In the genomic region with DNA sequence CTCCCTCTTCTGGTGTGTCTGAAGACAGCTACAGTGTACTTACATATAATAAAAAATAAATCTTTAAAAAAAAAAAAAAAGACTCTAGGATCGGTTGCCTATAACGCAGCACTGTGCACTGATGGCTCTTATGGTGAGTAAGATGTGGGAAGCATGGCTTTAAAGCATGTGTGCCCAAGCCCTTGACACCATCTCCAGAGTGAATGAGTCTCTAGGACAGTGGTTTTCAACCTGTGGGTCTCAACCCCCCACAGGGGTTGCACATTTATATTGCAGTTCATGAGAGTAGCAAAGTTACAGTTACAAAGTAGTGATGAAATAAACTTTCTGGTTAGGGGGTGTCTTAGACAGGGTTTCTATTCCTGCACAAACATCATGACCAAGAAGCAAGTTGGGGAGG, we compare ENCODE assay signal across 32 mouse cellular contexts. TPM values are rescaled to one million over a fixed set of nuclear protein-coding genes. Genes with fewer than 3 reads are reported as not detected.
"Had no signal": no experiment of that assay in that cellular context is flagged by ENCODE, and none has a peak within 500 bp of the region (broad histone marks: within the 10 kb centered on the region; RNA-seq: fewer than 3 reads in every experiment).

No protein-coding gene starts in this region.

- H3K4me2 ChIP-seq: heart, embryonic 12.5 days; hindbrain, embryonic 13.5 days; hindbrain, embryonic 15.5 days; kidney, embryonic 15.5 days; limb, embryonic 13.5 days; limb, embryonic 15.5 days; liver, embryonic 12.5 days had no signal

- H3K36me3 ChIP-seq: heart, embryonic 10.5 days; heart, embryonic 12.5 days; hindbrain, embryonic 10.5 days; hindbrain, embryonic 13.5 days; hindbrain, embryonic 15.5 days; kidney, embryonic 15.5 days; limb, embryonic 13.5 days; limb, embryonic 15.5 days; liver, embryonic 12.5 days had no signal

- H3K9ac ChIP-seq: heart, embryonic 12.5 days; hindbrain, embryonic 13.5 days; hindbrain, embryonic 15.5 days; kidney, embryonic 15.5 days; limb, embryonic 13.5 days; limb, embryonic 15.5 days; liver, embryonic 12.5 days had no signal

- H3K4me3 ChIP-seq: gastrocnemius, adult 2 months; heart, adult 2 months; heart, embryonic 10.5 days; heart, embryonic 12.5 days; hindbrain, embryonic 10.5 days; hindbrain, embryonic 13.5 days; hindbrain, embryonic 15.5 days; kidney, embryonic 15.5 days; limb, embryonic 13.5 days; limb, embryonic 15.5 days; liver, embryonic 12.5 days had no signal

- DNase-seq: gastrocnemius, adult 2 months; gastrocnemius, postnatal 10 days; gastrocnemius, postnatal 25 days; heart, adult 2 months; heart, postnatal 10 days; heart, postnatal 4 days; kidney, adult 11 months; kidney, adult 2 months; kidney, adult 9 months; kidney, postnatal 14 days; kidney, postnatal 36 days; layer of hippocampus, adult 9-11 months; layer of hippocampus, postnatal 36 days; left cerebral cortex, postnatal 4 days had no signal

- H3K9me3 ChIP-seq: heart, embryonic 10.5 days; heart, embryonic 12.5 days; hindbrain, embryonic 10.5 days; hindbrain, embryonic 13.5 days; hindbrain, embryonic 15.5 days; kidney, embryonic 15.5 days; limb, embryonic 13.5 days; limb, embryonic 15.5 days; liver, embryonic 12.5 days had no signal

- ATAC-seq: hindbrain, postnatal 0 days; intestine, embryonic 16.5 days; liver, embryonic 12.5 days had no signal

- H3K27me3 ChIP-seq: heart, embryonic 12.5 days; hindbrain, embryonic 13.5 days; hindbrain, embryonic 15.5 days; kidney, embryonic 15.5 days; limb, embryonic 13.5 days; limb, embryonic 15.5 days; liver, embryonic 12.5 days had no signal

- H3K27ac ChIP-seq: gastrocnemius, adult 2 months; heart, adult 2 months; heart, embryonic 10.5 days; hindbrain, embryonic 10.5 days; hindbrain, embryonic 13.5 days; hindbrain, embryonic 15.5 days; hindbrain, postnatal 0 days; kidney, embryonic 15.5 days; kidney, postnatal 0 days; limb, embryonic 13.5 days; limb, embryonic 15.5 days; liver, embryonic 12.5 days had no signal

- H3K4me1 ChIP-seq: heart, embryonic 10.5 days; heart, embryonic 12.5 days; hindbrain, embryonic 10.5 days; hindbrain, embryonic 13.5 days; hindbrain, embryonic 15.5 days; kidney, embryonic 15.5 days; limb, embryonic 13.5 days; limb, embryonic 15.5 days; liver, embryonic 12.5 days had no signal

RNA-seq across cellular contexts. Expression of a gene that starts 33.8 kb away (rescaled TPM):
- polyA plus RNA-seq: frontal cortex, adult 2 months; heart, embryonic 14.5 days; hindbrain, embryonic 13.5 days; hindbrain, embryonic 15.5 days; hindbrain, postnatal 0 days; intestine, embryonic 14.5 days; liver, adult 2 months had no signal

RNA-seq across cellular contexts. Expression of a gene that starts 54.2 kb away (rescaled TPM):
- polyA plus RNA-seq: frontal cortex, adult 2 months; heart, adult 2 months; heart, embryonic 10.5 days; heart, embryonic 12.5 days; heart, embryonic 14.5 days; heart, embryonic 16.5 days; hindbrain, embryonic 15.5 days; hindbrain, postnatal 0 days; intestine, embryonic 14.5 days; intestine, embryonic 16.5 days; kidney, adult 2 months; kidney, embryonic 15.5 days; kidney, postnatal 0 days; large intestine, adult 2 months; liver, adult 2 months; liver, embryonic 12.5 days had no signal
